Mouse (Mus musculus) E14TG2a.4 (cell line): Measurements from ENCODE around the gene Pip5k1c.
A peak's percentile ranks its signal among the peaks of the same experiment; 100 is the strongest.

Source experiments
- H3K27me3 ChIP-seq: 2 replicates; pipeline ENCODE4 v1.6.1; 2014; ENCODE audit warnings: low read length, control low read depth; ENCODE audit not compliant: insufficient read depth
- H3K36me3 ChIP-seq: 2 replicates; pipeline ENCODE4 v1.6.1; 2014; ENCODE audit warnings: low read length, control low read depth; ENCODE audit not compliant: insufficient read depth
- H3K4me1 ChIP-seq: replicated peaks from 2 replicates; pipeline ENCODE4 v1.6.1; 2014; ENCODE audit warnings: low read depth, low read length, control low read depth
- H3K4me3 ChIP-seq: replicated peaks from 2 replicates; pipeline ENCODE4 v1.5.1; 2014; ENCODE audit warnings: mild to moderate bottlenecking, low read length
- H3K9me3 ChIP-seq: 2 replicates; pipeline ENCODE4 v1.6.1; 2014; ENCODE audit warnings: low read length, control low read depth
- CTCF ChIP-seq: conservative IDR thresholded peaks from 2 replicates; pipeline ENCODE4 v1.5.1; 2014; ENCODE audit warnings: low read length
- NANOG ChIP-seq: IDR thresholded peaks from 2 replicates; pipeline ENCODE4 v1.6.1; 2014; ENCODE audit warnings: borderline replicate concordance, low read length, mixed read lengths
- POU5F1 ChIP-seq: IDR thresholded peaks from 2 replicates; pipeline ENCODE4 v1.6.1; 2014; ENCODE audit warnings: low read length, borderline replicate concordance

The Pip5k1c gene

GRCm38 (mm10) chr10:81358841-81359240 lies 66.1 kb downstream of the Pip5k1c start:
- H3K9me3 ChIP-seq, result no peaks in the 10 kb centered on the region
- H3K4me3 ChIP-seq, result peak overlapping the region; percentile 93
- peaks cover 54% of the 10 kb centered on the region for H3K36me3 ChIP-seq
- H3K4me1 ChIP-seq, result peaks cover 94% of the 10 kb centered on the region
- TF ChIP-seq NANOG (no peak), CTCF (no peak), POU5F1 (no peak)
- H3K27me3 ChIP-seq, result no peaks in the 10 kb centered on the region

- Histone ChIP-seq H3K9me3 (no peaks in the 10 kb centered on the region), H3K36me3 (peaks cover 65% of the 10 kb centered on the region), H3K27me3 (peaks cover 2% of the 10 kb centered on the region; the same call in 1 of the 2 replicates), H3K4me3 (peak overlapping the region; percentile 50), H3K4me1 (peaks cover 94% of the 10 kb centered on the region)
- no peak for TF ChIP-seq NANOG
- TF ChIP-seq CTCF, result no peak
- no peak for TF ChIP-seq POU5F1
Measured at GRCm38 (mm10) chr10:81360721-81361120, 68.0 kb downstream of the Pip5k1c start.

- no peak for TF ChIP-seq POU5F1
- no peak for TF ChIP-seq NANOG
- TF ChIP-seq CTCF, result no peak
- Histone ChIP-seq H3K36me3 (peaks cover 82% of the 10 kb centered on the region), H3K9me3 (no peaks in the 10 kb centered on the region), H3K4me1 (peaks cover 98% of the 10 kb centered on the region), H3K27me3 (peaks cover 2% of the 10 kb centered on the region; the same call in 1 of the 2 replicates), H3K4me3 (peak overlapping the region; percentile 66)
Measured at GRCm38 (mm10) chr10:81362336-81362949, 69.7 kb downstream of the Pip5k1c start.

GRCm38 (mm10) chr10:81363436-81364346 lies 70.9 kb downstream of the Pip5k1c start:
- no peak for TF ChIP-seq POU5F1
- TF ChIP-seq CTCF, result no peak
- TF ChIP-seq NANOG, result no peak
- Histone ChIP-seq H3K27me3 (peaks cover 2% of the 10 kb centered on the region; the same call in 1 of the 2 replicates), H3K36me3 (peaks cover 91% of the 10 kb centered on the region), H3K4me1 (peaks cover 100% of the 10 kb centered on the region), H3K9me3 (no peaks in the 10 kb centered on the region), H3K4me3 (peak overlapping the region; percentile 66)

- TF ChIP-seq POU5F1 (no peak), NANOG (no peak), CTCF (no peak)
- no peaks in the 10 kb centered on the region for H3K9me3 ChIP-seq
- H3K4me3 ChIP-seq, result peak overlapping the region; percentile 66
- peaks cover 100% of the 10 kb centered on the region for H3K4me1 ChIP-seq
- peaks cover 91% of the 10 kb centered on the region for H3K36me3 ChIP-seq
- peaks cover 2% of the 10 kb centered on the region; the same call in 1 of the 2 replicates for H3K27me3 ChIP-seq
Measured at GRCm38 (mm10) chr10:81364666-81365065, 71.9 kb downstream of the Pip5k1c start.

- peaks cover 2% of the 10 kb centered on the region; the same call in 1 of the 2 replicates for H3K27me3 ChIP-seq
- TF ChIP-seq NANOG (no peak), POU5F1 (no peak), CTCF (no peak)
- H3K4me1 ChIP-seq, result peaks cover 100% of the 10 kb centered on the region
- H3K36me3 ChIP-seq, result peaks cover 91% of the 10 kb centered on the region
- H3K9me3 ChIP-seq, result no peaks in the 10 kb centered on the region
- H3K4me3 ChIP-seq, result peak overlapping the region; percentile 66; the same call in 1 of the 2 replicates
Measured at GRCm38 (mm10) chr10:81365073-81365472, 72.3 kb downstream of the Pip5k1c start.

- Histone ChIP-seq H3K4me3 (peak within 1 kb of the TSS; percentile 66), H3K36me3 (peaks cover 91% of the 10 kb centered on the region), H3K4me1 (peaks cover 98% of the 10 kb centered on the region), H3K9me3 (no peaks in the 10 kb centered on the region), H3K27me3 (peaks cover 2% of the 10 kb centered on the region; the same call in 1 of the 2 replicates)
- no peak for TF ChIP-seq NANOG
- TF ChIP-seq CTCF, result no peak
- no peak for TF ChIP-seq POU5F1
Measured at GRCm38 (mm10) chr10:81365672-81366476, 73.1 kb downstream of the Pip5k1c start, which contains the start of gene 4930404N11Rik. TSS of gene 4930404N11Rik (minus strand) at chr10:81365816.
